Mouse (Mus musculus) spleen, postnatal 4 days (tissue): ENCODE results near the gene Metrnl.
"Not testable (repeated sequence)": the region's sequence is repeated elsewhere in the genome, so short reads cannot be mapped to it uniquely, and the experiment has no call there.

Source experiments
- DNase-seq, 2 experiments: peaks; one replicate each; pipeline ENCODE4 v3.0.0; 2022; ENCODE audit warnings: low spot score in 2 of 2

Gene Metrnl

GRCm38 (mm10) chr11:121701244-121701643 is at the start of gene Metrnl:
Metrnl (plus strand) TSS chr11:121701544.
- DNase-seq, result no peak

- DNase-seq, result no peak
Measured at GRCm38 (mm10) chr11:121651556-121651955, 49.8 kb upstream of the Metrnl start.

DNA sequence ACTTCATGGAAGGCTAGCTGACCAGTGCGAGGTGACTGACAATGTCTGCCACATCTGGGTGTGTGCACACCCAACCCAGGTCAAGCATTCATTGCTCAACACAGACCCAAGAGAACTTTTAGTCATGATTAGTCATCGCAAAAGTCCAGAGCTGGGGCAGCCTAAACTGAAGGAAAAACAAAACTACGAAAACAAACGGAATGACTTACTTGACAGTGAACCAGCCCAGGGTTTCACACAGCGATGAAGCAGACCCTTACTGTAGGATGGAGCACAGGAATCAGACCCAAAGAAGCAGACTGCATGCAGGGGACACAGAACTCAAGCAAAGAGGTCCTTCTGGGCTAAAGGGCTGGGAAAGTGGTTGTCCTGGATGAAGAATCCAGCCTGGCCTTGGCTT is 49.4 kb upstream of the Metrnl start:
- DNase-seq, result no peak

DNA sequence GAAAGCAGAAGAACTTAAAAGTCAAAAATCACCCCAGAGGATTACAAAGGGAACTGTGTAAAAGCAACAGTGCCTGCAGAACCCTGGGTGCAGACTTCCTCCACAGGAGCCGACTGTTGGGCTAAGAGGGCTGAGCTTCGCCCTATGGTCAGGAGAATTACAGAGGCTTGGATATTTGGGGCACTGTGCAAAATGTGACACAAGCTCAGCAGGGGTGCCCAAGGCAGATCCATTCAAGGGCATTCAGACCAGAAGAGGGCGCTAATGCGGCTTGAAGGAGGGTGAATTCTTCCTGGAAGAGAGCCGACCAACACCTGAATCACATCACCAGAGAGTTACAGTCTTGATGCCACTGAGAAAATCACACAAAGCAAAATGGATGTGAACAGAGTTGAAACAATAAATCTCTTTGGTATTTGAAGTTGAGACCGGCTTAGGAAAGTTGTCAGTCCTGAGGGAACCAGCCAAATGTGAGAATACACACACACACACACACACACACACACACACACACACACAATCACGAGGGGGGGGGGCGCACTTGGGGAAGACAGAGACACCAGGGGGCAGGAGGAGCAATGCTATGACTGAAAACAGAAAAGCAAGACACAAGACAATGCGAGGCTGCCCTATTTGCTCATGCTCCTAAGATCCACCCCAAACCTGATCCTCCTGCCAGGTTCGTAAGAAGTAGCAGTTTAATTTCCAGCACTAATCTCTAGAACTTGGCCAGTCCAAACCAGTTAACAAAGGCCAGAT is 48.6 kb upstream of the Metrnl start:
- DNase-seq, result peak; percentile 62 to 84

GRCm38 (mm10) chr11:121653631-121654030 is 47.7 kb upstream of the Metrnl start:
- DNase-seq, result no peak

DNA sequence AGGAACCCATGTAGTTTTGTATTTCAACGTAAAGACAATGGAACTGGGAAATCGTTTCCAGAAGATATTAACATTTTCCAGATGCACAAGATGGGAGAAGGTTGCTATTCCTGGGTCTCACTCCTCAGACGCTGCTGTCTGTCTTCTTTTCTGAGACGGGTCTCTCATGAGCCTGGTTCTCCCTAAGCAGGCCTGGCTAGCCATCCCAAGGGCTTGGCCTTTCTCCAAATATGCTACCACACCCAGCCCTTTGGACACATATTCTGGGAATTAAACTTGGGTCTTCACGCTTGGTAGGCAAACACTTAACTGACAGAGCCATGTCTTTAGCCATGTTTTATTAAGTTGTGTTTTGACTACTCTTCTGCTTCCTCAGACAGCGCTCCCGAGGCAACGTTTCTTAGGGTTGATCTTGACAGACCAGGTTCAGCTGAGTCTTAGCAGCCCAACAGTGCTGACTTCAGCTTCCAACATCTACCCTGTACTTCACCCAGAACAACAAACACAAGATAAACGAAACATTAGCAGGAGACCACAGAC is 46.9 kb upstream of the Metrnl start:
- no peak for DNase-seq

GRCm38 (mm10) chr11:121655166-121655806 is 46.1 kb upstream of the Metrnl start:
- DNase-seq, result no peak

DNA sequence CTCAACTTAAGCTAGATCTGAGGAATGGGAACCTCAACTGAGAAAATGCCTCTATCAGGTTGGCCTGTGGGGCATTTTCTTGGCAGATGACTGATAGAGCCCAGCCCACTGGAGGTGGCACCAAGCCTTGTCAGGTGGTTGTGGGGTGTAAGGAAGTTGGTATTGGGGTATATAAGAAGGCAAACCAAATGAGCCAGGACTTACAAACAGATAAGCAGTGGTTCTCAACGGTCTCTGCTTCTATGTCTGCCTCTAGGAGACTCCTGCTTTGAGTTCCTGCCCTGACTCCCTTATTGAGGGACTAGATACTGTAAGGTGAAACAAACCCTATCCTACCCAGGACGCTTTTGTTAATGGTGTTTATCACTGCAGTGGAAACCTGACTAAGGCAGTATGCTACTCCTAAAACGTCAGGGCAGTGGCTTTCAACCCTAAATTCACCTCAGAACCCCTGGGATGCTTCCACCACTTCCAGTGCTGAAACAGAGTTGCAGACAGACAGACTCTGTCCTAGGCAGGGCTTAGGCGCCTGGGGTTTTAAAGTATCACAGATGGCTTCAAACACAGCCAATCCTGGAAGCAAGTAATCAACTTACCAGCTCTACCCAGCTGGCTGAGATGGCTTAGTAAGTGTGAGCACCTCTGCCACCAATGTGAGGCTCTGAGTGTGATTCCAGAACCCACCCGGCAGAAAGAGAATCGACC is 45.4 kb upstream of the Metrnl start:
- DNase-seq, result no peak

- no peak for DNase-seq
Measured at GRCm38 (mm10) chr11:121658151-121658550, 43.2 kb upstream of the Metrnl start.

DNA sequence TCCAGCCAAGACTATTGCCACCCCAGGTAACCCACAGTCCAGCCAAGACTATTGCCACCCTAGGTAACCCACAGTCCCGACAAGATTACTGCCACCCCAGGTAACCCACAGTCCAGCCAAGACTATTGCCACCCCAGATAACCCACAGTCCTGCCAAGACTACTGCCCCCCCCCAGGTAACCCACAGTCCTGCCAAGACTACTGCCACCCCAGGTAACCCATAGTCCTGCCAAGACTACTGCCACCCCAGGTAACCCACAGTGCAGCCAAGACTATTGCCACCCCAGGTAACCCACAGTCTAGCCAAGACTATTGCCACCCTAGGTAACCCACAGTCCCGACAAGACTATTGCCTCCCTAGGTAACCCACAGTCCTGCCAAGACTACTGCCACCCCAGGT is 40.7 kb upstream of the Metrnl start:
- DNase-seq, result not testable (repeated sequence)

DNA sequence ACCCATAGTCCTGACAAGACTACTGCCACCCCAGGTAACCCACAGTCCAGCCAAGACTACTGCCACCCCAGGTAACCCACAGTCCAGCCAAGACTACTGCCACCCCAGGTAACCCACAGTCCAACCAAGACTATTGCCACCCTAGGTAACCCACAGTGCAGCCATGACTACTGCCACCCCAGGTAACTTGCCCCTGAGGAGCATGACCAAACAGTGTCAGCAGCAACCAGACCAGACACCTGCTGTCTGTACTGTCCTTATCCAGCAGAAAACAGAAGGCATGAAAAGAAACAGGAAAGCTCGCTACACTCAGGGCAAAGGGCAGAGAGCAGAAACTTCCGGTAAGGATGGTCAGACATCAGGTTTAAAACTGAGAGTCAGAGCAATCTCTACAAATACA is 40.2 kb upstream of the Metrnl start:
- DNase-seq, result no peak

DNA sequence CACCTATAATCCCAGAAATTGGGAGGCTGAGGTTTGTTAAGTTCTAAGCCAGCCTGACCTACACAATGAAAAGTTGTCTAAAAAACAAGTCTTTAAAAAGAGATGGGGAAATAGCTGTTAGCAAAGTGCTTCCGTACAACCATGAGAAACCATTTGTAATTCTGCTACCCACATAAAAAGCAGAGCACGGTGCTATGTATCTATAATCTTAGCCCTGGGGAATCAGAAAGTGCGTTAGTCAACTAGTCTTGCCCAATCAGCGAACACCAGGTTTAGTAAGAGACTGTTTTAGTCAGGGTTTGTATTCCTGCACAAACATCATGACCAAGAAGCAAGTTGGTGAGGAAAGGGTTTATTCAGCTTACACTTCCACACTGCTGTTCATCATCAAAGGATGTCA is 33.8 kb upstream of the Metrnl start:
- no peak for DNase-seq

DNA sequence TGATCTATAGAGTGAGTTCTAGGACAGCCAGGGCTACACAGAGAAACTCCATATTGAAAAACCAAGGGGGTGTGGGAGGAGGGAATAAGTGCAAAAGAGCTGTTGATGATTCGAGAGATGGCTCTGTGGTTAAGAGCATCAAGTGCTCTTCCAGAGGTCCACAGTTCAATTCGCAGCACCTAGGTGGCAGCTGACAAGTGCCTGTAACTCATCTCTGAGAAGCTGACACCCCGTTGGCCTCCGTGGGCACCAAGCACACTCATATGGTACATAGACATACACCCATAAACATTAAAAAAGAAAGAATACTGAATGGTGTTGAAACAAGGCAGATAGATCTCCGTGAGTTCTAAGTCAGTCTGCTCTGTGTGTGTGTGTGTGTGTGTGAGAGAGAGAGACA is 32.6 kb upstream of the Metrnl start:
- no peak for DNase-seq

DNA sequence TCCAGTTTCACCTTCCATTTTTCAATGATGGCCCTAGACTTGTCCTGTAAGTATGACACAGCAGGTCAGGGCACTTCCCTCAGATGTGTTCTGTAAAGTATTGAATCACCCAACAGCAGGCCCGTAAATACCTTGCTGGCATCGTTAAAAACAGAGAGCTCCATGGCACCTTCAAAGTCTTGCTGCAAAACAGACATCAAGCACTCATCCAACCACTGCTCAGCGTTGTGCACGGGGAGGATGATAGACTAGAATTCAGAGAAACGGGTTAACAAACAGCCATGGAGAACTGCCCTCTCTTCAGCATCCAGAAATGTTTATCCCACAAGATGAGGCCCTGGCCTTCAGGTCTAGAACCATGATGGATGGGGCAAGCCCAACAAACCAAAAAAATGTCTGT is 30.4 kb upstream of the Metrnl start:
- no peak for DNase-seq

GRCm38 (mm10) chr11:121672312-121672989 is 28.9 kb upstream of the Metrnl start:
- no peak for DNase-seq

- peak; percentile 98 to 99 for DNase-seq
Measured at GRCm38 (mm10) chr11:121672990-121673572, 28.3 kb upstream of the Metrnl start, which contains the start of gene B3gntl1. B3gntl1 (minus strand) TSS chr11:121673153.

GRCm38 (mm10) chr11:121673629-121674028 is 27.7 kb upstream of the Metrnl start:
- no peak for DNase-seq

DNA sequence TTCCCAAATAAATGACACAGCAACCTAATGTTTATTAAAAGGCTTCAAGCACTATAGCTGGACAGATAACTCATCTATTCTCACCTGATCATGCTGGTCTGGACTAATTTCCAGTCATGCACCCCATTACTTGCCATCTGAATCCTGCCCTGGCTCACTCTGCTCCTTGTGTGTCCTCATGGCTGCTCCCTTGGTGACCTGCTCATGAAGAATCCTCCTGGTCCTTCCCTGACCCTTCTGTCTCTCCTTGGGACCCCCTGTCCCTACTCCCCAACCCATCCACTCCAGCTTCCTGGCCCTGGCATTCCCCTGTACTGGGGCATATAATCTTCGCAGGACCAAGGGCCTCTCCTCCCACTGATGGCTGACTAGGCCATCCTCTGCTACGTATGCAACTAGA is 24.5 kb upstream of the Metrnl start:
- DNase-seq, result no peak

- no peak for DNase-seq
Measured at GRCm38 (mm10) chr11:121679581-121679980, 21.8 kb upstream of the Metrnl start.

DNA sequence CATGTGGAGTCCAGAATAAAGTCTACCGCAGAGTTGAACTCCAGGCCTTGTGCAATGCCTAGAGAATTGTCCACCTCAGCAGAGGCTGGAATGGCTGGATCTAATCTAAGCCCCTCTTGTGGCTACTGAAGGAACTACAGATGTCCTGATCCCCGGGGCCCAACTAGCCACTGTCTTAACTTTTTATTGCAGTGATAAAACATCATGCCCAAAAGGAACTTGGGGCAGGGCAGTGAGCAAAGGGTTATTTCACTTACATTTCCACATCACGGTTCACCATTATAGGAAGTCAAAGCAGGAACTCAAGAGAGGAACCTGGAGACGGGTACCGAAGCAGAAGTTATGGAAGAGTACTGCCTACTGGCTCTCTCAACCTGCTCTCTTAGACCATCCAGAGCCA is 20.6 kb upstream of the Metrnl start:
- no peak for DNase-seq

- DNase-seq, result no peak
Measured at GRCm38 (mm10) chr11:121683243-121683642, 18.1 kb upstream of the Metrnl start.
